Mouse (Mus musculus) thymus, adult 2 months (tissue): Measurements from ENCODE around the gene Cacna1h. TPM values are rescaled to one million over a fixed set of nuclear protein-coding genes. Genes with fewer than 3 reads are reported as not detected.

Experiments used
- DNase-seq: peaks from one replicate; pipeline ENCODE4 v3.0.0; 2021
- H3K27ac ChIP-seq: fragments of 200-500 bp; 2 replicates; pipeline ENCODE4 v1.5.1; 2012; ENCODE audit warnings: low read length, control low read depth; ENCODE audit not compliant: control insufficient read depth, insufficient read depth
- H3K27me3 ChIP-seq: fragments of 200-500 bp; 2 replicates; pipeline ENCODE4 v1.6.1; 2012; ENCODE audit warnings: mild to moderate bottlenecking, low read length, moderate library complexity, mixed read lengths; ENCODE audit not compliant: control insufficient read depth, insufficient read depth
- H3K36me3 ChIP-seq: fragments of 200-500 bp; 2 replicates; pipeline ENCODE4 v1.6.1; 2012; ENCODE audit warnings: mild to moderate bottlenecking, low read length, moderate library complexity; ENCODE audit not compliant: control insufficient read depth, insufficient read depth
- H3K4me1 ChIP-seq: fragments of 200-500 bp; replicated peaks from 2 replicates; pipeline ENCODE4 v1.6.1; 2012; ENCODE audit warnings: low read length; ENCODE audit not compliant: control insufficient read depth, insufficient read depth
- H3K4me3 ChIP-seq: fragments of 200-500 bp; 2 replicates; pipeline ENCODE4 v1.5.1; 2012; ENCODE audit warnings: mild to moderate bottlenecking, low read length, control low read depth, moderate library complexity; ENCODE audit not compliant: control insufficient read depth, insufficient read depth
- CTCF ChIP-seq: fragments of 200-500 bp; IDR thresholded peaks from 2 replicates; pipeline ENCODE4 v1.5.1; 2012; ENCODE audit warnings: mild to moderate bottlenecking, control low read depth, low read length, moderate library complexity, borderline replicate concordance; ENCODE audit not compliant: control insufficient read depth, poor library complexity, insufficient read depth; ENCODE audit errors: extremely low read depth
- POLR2A ChIP-seq: fragments of 200-500 bp; IDR thresholded peaks from 2 replicates; pipeline ENCODE4 v1.6.1; 2012; ENCODE audit warnings: mild to moderate bottlenecking, low read length, control low read depth, moderate library complexity; ENCODE audit not compliant: control insufficient read depth, poor library complexity, insufficient read depth; ENCODE audit errors: extremely low read depth
- WGBS: fragments of 180-500 bp; shearing (Covaris S2); methylation state at CpG from one replicate; pipeline ENCODE4 v1.1.7; 2018; 5-methylcytosine and 5-hydroxymethylcytosine counted together
- polyA plus RNA-seq: library from polyadenylated mRNA; depleted of rRNA; stranded (reverse); fragments of >200 nt; gene quantifications from 2 replicates; pipeline ENCODE4 v1.2.3, GENCODE M21; 2012

Gene Cacna1h
- polyA plus RNA-seq, 1 experiment = 4.3 TPM

DNA sequence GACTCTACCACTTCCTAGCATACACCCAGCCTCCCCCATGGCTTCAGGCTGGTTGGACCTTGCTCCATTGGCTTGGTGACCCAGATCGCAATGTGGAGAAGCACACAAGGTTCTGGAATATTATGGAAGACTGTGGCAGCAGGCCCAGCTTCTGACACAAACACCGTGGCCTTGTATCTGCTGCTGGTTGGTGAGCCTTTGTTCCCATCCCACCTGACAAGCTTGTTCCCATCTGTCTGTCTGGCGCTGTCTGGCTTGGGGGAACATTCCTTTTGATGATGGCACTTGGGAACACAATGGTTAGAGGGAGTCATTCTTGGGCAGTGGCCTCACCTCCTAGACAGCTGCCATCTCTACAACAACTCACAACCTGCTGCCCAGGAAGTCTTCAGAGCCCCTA, 12.6 kb downstream of the Cacna1h start:
- no peaks in the 10 kb centered on the region for H3K36me3 ChIP-seq
- WGBS = 97% methylated on average over 3 of the region's 3 CpGs
- no peak overlapping the region for H3K27ac ChIP-seq
- H3K4me1 ChIP-seq = no peaks in the 10 kb centered on the region
- H3K27me3 ChIP-seq = no peaks in the 10 kb centered on the region
- H3K4me3 ChIP-seq = no peak overlapping the region
- TF ChIP-seq POLR2A = no peak
- TF ChIP-seq CTCF = no peak
- no peak for DNase-seq

DNA sequence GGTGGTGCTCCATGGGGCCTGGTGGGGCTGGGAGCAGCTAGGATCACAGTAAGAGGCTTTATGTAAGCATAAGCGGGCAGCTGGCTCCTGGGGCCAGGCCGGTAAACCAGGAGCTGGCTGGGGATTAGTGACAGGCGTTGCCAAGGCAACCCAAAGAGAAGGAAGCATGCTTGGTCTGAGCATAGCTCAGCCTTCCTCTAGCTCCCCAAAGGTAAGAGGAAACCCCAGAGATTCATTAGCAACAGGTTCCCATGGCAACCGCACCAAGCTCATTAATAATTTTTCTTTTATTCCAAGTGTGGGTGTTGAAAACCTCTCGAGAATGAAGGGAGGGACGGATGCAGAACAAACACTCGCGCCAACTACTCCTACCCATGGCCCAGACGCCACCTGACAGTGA, 14.7 kb downstream of the Cacna1h start:
- Histone ChIP-seq H3K4me1 (no peaks in the 10 kb centered on the region), H3K27ac (no peak overlapping the region), H3K27me3 (no peaks in the 10 kb centered on the region), H3K4me3 (no peak overlapping the region), H3K36me3 (no peaks in the 10 kb centered on the region)
- TF ChIP-seq CTCF = no peak
- TF ChIP-seq POLR2A = no peak
- no peak for DNase-seq
- WGBS = 49% methylated on average over 9 of the region's 9 CpGs

DNA sequence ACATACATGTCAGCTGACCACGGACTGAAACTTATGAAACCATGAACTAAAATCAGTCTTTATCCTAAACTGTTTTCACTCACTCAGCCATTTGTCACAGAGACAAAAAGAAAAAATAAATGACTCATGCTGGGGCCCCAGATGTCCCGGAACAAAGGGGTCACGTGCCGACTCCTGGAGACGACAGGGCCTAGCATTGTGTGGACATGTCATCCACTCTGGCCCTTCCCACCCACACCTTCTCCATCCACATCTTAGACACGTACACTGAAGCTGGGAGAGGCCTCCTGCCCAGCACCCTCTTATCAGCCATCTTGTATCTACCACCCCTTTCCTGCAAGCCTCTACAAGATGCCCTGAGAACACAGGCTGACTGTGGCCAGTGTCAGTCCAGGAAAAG, 15.6 kb downstream of the Cacna1h start:
- no peak for DNase-seq
- no peak overlapping the region for H3K27ac ChIP-seq
- H3K27me3 ChIP-seq = no peaks in the 10 kb centered on the region
- no peak for TF ChIP-seq CTCF
- TF ChIP-seq POLR2A = no peak
- no peaks in the 10 kb centered on the region for H3K36me3 ChIP-seq
- WGBS = 80% methylated on average over 6 of the region's 6 CpGs
- no peak overlapping the region for H3K4me3 ChIP-seq
- H3K4me1 ChIP-seq = no peaks in the 10 kb centered on the region

DNA sequence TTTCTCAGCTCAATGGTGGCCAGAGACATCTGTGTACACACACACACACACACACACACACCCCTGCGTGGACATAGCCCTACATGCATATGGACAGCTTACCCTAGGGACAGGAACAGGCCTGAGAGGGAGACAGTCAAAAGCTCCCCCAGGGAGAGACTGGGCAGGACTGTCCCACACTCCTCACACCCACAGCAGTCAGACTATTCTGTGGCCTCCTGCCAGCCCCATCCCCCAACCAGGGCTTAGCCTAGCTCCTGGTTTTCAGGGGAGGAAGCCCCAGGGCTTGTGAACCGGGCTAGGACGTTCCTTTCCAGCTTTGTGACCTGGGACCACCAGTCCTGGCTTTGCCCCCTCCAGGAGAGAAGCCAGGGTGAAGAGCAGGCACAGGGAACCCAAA, 17.4 kb downstream of the Cacna1h start:
- DNase-seq = no peak
- H3K27me3 ChIP-seq = no peaks in the 10 kb centered on the region
- WGBS = 55% methylated on average over 3 of the region's 3 CpGs
- H3K4me1 ChIP-seq = no peaks in the 10 kb centered on the region
- H3K27ac ChIP-seq = no peak overlapping the region
- no peak for TF ChIP-seq POLR2A
- no peak for TF ChIP-seq CTCF
- no peak overlapping the region for H3K4me3 ChIP-seq
- H3K36me3 ChIP-seq = no peaks in the 10 kb centered on the region

DNA sequence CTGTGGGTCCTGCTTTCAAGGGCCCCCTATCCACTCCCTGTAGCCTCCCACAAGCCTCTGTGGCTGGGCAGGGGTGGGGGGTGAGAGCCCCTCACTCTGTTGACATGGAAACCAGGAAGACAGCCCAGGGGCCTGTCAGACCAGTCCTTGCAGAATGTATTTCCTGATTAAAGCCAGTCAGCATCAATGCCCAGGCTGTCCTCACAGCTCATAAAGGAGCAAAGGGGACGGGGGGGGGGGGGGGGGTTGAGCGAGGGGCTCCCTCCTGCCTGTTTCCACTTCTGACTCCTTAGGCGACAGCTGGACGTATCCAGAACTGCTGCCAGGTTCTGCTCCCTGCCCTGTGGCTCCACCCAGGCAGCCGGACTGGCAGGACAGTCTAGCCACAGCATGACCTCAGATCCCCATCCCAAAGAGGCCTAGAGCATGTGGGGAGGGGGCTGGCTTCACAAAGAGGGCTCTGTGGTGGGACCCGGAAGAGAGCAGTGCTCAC, 18.1 kb downstream of the Cacna1h start:
- Histone ChIP-seq H3K36me3 (no peaks in the 10 kb centered on the region), H3K27me3 (no peaks in the 10 kb centered on the region), H3K27ac (no peak overlapping the region), H3K4me1 (no peaks in the 10 kb centered on the region), H3K4me3 (no peak overlapping the region)
- no peak for DNase-seq
- 61% methylated on average over 5 of the region's 6 CpGs for WGBS
- TF ChIP-seq POLR2A = no peak
- TF ChIP-seq CTCF = no peak

DNA sequence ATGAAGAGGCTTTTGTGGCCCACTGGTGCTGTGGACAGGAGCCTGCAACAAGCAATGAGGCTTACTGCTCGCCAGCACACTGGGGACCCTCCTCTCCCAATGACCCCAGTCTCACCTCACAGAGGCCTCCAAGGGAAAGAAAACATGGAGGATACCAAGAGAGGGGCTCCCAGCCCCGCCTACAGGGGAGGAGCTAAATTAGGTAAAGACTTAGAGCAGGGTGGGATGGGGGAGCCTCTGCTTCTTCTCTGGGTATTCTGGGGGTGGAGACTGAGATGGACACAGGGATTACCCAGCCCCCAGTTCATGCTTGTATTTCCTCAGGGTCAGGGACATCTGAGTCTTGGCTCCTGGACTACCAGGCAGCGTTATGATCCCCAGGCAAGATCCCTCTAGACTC, 18.7 kb downstream of the Cacna1h start:
- H3K27ac ChIP-seq = no peak overlapping the region
- H3K36me3 ChIP-seq = no peaks in the 10 kb centered on the region
- H3K4me3 ChIP-seq = no peak overlapping the region
- no peaks in the 10 kb centered on the region for H3K27me3 ChIP-seq
- 74% methylated on average over 3 of the region's 3 CpGs for WGBS
- H3K4me1 ChIP-seq = no peaks in the 10 kb centered on the region
- DNase-seq = no peak
- TF ChIP-seq POLR2A (no peak), CTCF (no peak)

DNA sequence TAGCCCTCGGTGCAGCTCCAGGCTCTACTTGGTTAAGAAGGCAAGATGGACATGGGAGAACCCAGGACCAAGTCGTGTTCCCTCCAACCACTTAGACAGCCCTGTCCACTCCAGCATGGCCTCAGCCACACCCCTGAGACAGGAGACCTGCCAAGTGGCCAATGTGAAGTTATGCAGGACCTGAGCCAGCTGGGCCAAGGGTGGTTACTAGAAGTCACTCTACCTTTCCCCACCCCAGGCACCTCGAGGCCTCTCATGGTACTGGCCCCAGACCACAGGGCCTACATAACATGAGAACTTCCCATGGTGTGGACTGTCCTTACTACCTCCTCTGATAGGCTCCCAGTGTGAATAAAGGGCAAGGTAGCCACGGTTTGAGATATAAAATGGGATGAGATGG, 19.4 kb downstream of the Cacna1h start:
- Histone ChIP-seq H3K27ac (no peak overlapping the region), H3K36me3 (no peaks in the 10 kb centered on the region), H3K4me3 (no peak overlapping the region), H3K4me1 (no peaks in the 10 kb centered on the region), H3K27me3 (no peaks in the 10 kb centered on the region)
- WGBS = 73% methylated on average over 4 of the region's 4 CpGs
- TF ChIP-seq POLR2A (no peak), CTCF (no peak)
- no peak for DNase-seq
